Mouse (Mus musculus): ENCODE data around the gene Hormad1.

The Hormad1 gene

DNA sequence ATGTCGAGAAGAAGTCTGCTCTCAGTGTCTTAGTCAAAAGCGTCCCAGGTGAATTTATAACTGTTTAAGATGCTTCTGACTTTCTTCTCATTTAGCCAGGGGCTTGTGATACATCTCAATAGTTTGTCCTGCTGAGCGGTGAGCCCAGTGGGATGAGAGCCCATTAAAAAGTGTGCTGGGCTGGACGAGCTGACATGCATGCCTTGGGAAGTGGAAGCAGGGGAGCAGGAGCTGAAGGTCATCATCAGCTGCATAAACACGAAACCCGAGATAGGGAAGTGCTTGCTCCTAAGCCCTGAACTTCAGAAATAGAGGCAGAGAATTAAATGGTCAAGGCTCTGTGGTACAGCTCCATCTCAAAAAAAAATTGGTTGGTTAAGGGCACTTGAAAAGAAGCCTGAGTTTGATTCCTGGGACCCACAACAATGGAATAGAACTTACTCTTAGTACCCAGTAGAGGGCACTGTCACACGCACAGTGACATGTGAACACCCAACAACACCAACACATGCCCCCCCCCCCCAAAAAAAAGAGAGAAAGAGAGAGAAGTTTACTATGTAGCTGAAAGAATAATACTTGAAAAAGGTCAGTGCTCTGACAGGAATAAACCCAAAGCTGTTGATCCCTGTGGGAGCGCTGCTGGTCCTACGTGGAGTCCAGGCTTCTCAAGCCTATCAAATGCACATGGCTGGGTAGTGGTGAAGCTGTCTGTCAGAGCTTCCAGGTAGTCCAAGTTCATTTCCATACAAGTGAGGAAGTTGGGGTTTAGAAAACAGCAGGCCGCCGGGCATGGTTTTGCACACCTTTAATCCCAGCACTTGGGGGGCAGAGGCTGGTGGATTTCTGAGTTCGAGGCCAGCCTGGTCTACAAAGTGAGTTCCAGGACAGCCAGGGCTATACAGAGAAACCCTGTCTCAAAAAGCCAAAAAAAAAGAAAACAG lies 73.4 kb downstream of the Hormad1 start:
- CTCF ChIA-PET = interaction anchor here (0.5 to 1.6 kb wide), 10 partner anchors 18 to 87 kb away, joined by 3 to 20 read pairs (median 5); no protein-coding TSS in a partner anchor

DNA sequence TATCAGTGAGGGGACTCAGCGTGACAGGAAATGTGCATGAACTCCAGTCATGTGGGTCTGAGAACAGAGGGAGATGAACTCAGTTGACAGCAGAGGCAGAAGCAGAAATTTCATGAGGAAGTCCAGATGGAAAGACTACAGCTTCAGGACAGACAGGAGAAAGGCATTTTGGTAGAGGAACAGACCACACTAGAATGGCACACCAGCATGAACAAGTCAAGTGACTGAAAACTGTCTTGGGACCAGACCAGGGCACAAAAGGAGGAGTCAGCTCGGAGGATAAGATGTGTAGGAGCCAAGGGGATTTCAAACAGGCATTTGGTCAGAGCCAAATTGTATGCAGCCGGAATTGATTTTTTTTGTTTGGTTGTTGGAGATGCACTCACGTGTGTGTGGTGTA lies 76.2 kb downstream of the Hormad1 start:
- CTCF ChIA-PET = no interaction called here

DNA sequence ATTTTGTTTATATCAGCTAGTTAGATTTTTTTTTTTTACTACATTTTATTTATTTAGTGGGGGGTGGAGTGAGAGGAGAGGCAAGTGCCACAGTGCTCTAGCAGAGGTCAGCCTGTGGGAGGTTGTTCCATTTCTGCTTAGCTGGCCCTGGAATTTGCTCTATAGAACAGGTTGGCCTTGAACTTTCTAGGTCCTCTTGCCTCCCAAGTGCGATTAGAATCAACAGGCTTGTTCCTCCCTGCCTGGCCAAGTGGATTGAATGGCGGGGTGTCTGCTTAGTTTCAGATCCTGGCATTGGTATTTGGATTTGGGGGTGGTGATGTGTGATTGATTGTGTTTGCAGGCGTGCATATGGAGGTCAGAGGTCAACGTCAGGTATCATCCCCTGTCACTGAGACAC lies 76.6 kb downstream of the Hormad1 start:
- CTCF ChIA-PET = no interaction called here

Data from spleen, embryonic (tissue).